Mouse (Mus musculus): Measurements from ENCODE around the gene Kazald1. TPM values are rescaled to one million over a fixed set of nuclear protein-coding genes. Genes with fewer than 3 reads are reported as not detected.

Gene Kazald1
- polyA plus RNA-seq, 1 experiment from 2014 or later = 20.4 TPM

- Histone ChIP-seq H3K9ac (peak overlapping the region; percentile 82), H3K4me1 (peaks cover 43% of the 10 kb centered on the region), H3K4me2 (replicated peaks) (peak overlapping the region; percentile 96), H3K4me3 (peak overlapping the region; percentile 64), H3K36me3 (no peaks in the 10 kb centered on the region), H3K27ac (peak overlapping the region; percentile 93), H3K27me3 (peaks cover 58% of the 10 kb centered on the region), H3K9me3 (no peaks in the 10 kb centered on the region)
- 9% methylated on average over 20 of the region's 20 CpGs for WGBS
- no peak for ATAC-seq (ENCODE audit: low FRiP score, low read depth)
Measured at GRCm38 (mm10) chr19:45073871-45074542, 1.0 kb upstream of the Kazald1 start.

- no peaks in the 10 kb centered on the region for H3K36me3 ChIP-seq
- peaks cover 58% of the 10 kb centered on the region for H3K4me1 ChIP-seq
- no peaks in the 10 kb centered on the region for H3K9me3 ChIP-seq
- peak overlapping the region; percentile 93 for H3K27ac ChIP-seq
- WGBS = under 1% methylated on average over 32 of the region's 32 CpGs
- peak overlapping the region; percentile 82 for H3K9ac ChIP-seq
- ATAC-seq (ENCODE audit: low FRiP score, low read depth) = peak; percentile 25
- peak overlapping the region; percentile 64 for H3K4me3 ChIP-seq
- H3K4me2 ChIP-seq (replicated peaks) = peak overlapping the region; percentile 96
- peaks cover 63% of the 10 kb centered on the region for H3K27me3 ChIP-seq
Measured at GRCm38 (mm10) chr19:45075323-45076035, 438 bp downstream of the Kazald1 start.

DNA sequence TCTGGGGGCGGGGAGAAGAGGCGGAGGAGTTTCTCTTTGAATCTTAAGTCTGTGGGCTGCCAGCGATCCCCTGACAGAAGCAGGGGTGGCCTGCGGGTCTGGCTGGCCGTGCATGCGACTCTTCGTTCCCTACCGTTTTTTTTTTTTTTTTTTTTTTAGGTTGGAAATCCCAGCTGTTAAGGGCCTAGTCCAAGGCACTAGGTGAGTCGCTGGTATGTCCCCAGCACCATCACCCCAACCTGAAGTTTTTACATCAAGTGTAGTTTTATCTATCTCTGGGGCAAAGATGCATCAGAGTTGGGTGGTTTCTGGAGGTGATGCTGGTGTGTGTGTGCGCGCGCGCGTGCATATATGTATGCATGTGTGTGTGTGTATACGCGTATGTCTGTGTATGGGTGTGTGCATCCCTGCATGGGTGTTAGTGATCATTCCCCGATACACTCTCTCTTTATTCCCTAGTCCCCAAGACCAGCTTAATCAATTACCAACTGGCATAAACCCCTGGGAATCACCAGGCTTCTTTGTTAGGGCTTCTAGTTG, 1.1 kb downstream of the Kazald1 start:
- H3K4me2 ChIP-seq (replicated peaks) = peak overlapping the region; percentile 96
- no peak for ATAC-seq (ENCODE audit: low FRiP score, low read depth)
- H3K9me3 ChIP-seq = no peaks in the 10 kb centered on the region
- H3K9ac ChIP-seq = peak overlapping the region; percentile 82
- peak overlapping the region; percentile 64 for H3K4me3 ChIP-seq
- peak overlapping the region; percentile 93; the same call in 1 of the 2 replicates for H3K27ac ChIP-seq
- 6% methylated on average over 17 of the region's 17 CpGs for WGBS
- H3K4me1 ChIP-seq = peaks cover 64% of the 10 kb centered on the region
- H3K36me3 ChIP-seq = no peaks in the 10 kb centered on the region
- peaks cover 64% of the 10 kb centered on the region for H3K27me3 ChIP-seq

DNA sequence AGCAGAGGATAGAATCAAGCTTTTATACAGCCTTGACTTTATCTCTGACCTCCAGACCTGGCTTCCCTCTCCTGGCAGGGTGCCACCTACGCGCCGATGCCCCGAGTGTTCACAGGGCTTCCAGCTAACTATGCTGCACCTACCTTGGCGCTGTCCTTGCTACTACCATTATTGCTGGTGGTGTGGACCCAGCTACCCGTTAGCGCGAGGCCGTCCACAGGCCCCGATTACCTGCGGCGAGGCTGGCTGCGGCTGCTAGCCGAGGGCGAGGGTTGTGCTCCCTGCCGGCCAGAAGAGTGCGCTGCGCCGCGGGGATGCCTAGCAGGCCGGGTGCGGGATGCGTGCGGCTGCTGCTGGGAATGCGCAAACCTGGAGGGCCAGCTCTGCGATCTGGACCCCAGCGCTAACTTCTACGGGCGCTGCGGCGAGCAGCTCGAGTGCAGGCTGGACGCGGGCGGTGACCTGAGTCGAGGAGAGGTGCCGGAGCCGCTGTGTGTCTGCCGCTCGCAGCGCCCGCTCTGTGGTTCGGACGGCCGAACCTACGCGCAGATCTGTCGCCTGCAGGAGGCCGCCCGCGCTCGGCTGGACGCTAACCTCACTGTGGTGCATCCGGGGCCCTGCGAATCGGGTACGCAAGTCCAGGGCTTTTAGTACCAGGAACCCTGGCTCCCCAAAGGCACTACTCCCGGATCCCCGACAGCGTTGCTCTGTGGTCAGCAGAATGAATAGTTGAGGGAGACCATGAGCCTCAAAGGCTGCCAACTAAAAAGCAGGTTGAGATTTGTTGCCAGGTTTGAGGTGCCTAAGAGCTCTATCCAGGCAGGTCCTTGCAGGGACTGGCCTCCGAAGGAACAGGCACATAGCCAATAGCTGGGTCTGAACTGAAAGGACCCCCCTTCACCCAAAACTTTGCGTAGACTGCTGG, 1.8 kb downstream of the Kazald1 start:
- Histone ChIP-seq H3K4me3 (peak overlapping the region; percentile 64), H3K36me3 (no peaks in the 10 kb centered on the region), H3K9ac (peak overlapping the region; percentile 82), H3K4me1 (peaks cover 67% of the 10 kb centered on the region), H3K27me3 (peaks cover 64% of the 10 kb centered on the region), H3K9me3 (no peaks in the 10 kb centered on the region), H3K4me2 (replicated peaks) (peak overlapping the region; percentile 96), H3K27ac (no peak overlapping the region; the same call in 1 of the 2 replicates)
- ATAC-seq (ENCODE audit: low FRiP score, low read depth) = no peak
- WGBS = under 1% methylated on average over 62 of the region's 62 CpGs

GRCm38 (mm10) chr19:45077742-45078645, 3.0 kb downstream of the Kazald1 start:
- H3K9me3 ChIP-seq = no peaks in the 10 kb centered on the region
- WGBS = 6% methylated on average over 20 of the region's 20 CpGs

DNA sequence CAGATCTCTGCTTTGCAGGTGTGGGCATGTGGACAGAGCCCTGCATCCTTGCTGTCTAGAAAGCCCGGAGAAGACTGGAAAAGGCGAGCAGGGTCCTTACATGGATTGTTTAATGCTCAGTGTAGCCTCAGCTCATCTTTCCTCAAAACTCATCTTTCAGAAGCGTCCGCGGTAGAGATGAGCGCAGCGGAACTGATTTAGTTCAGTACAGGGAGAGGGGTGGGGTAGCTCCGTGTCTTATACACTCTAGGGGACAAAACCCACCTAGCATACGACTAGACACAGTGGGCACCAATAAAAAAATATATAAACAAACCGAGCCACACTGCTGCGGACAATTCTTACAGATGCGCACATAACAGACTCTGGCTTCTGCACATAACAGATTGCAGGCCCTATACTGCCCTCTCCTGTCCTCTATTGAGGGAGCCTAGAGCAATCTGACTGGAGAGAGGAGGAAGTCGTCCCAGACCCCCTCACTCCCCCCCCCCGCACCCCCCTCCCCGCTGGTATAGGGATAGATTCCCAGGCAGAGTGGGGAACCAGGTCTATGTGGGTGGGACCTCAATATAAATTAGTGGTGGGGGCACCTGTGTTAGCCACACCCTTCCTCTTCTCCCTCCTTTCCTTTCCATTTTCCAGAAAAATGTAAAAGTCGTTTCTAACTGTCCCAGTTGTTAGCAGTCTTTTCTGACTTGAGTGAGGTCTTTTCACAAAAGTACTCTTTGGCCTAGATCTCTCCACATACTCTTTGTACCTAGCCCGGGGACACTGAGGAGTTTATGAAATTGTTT, 4.1 kb downstream of the Kazald1 start:
- no peaks in the 10 kb centered on the region for H3K9me3 ChIP-seq
- H3K36me3 ChIP-seq = no peaks in the 10 kb centered on the region
- peaks cover 85% of the 10 kb centered on the region for H3K27me3 ChIP-seq
- peaks cover 62% of the 10 kb centered on the region for H3K4me1 ChIP-seq
- 7% methylated on average over 17 of the region's 17 CpGs for WGBS
- no peak overlapping the region for H3K9ac ChIP-seq
- peak overlapping the region; percentile 38 for H3K4me3 ChIP-seq
- peak overlapping the region; percentile 96 for H3K4me2 ChIP-seq (replicated peaks)
- peak; percentile 29; the same call in 1 of the 2 replicates for ATAC-seq (ENCODE audit: low FRiP score, low read depth)
- H3K27ac ChIP-seq = peak overlapping the region; percentile 16; the same call in 1 of the 2 replicates

More at GRCm38 (mm10) chr19:45077742-45078645, 3.0 kb downstream of the Kazald1 start:
- no peak for ATAC-seq (ENCODE audit: low FRiP score, low read depth)
- H3K27ac ChIP-seq = no peak overlapping the region
- peak overlapping the region; percentile 64 for H3K4me3 ChIP-seq
- H3K9ac ChIP-seq = no peak overlapping the region
- H3K27me3 ChIP-seq = peaks cover 74% of the 10 kb centered on the region
- H3K36me3 ChIP-seq = no peaks in the 10 kb centered on the region
- H3K4me1 ChIP-seq = peaks cover 67% of the 10 kb centered on the region
- H3K4me2 ChIP-seq (replicated peaks) = peak overlapping the region; percentile 96

DNA sequence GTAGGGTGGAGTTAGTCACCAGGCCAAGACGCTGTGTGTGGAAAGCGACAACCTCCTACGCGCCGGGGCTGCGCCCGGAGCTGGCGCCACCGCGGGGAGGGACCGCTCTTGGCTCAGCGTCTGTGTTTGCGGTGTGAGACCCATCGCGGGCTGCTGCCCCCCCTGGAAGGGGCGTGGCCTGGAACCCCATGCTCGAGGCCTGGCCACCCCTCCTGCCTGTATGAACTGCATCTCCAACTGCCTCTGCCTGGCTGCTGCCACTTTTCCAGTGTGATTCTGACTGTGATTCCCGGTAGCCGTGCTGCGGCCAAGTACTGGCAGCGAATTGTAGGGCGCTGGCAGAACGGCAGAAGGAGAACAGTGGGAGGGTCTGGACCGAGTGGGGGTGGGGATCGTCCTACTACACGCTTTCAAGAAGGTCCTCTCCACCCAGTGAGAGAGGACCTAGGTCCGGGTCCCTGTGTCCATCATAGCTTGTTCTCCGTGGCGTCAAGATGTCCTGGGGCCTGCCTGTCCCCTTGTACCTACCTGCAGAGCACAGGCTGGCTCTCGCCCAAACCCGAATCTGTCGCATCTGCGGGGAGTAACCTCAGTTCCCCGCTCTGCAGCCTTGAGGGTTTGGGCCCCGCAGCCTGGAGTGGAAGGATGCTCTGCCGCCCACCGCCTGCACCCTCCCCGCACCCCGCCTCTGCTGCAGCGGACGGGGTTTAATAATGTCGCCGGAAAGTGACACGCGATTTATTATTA, 4.9 kb downstream of the Kazald1 start:
- peak overlapping the region; percentile 63 for H3K9ac ChIP-seq
- no peaks in the 10 kb centered on the region for H3K9me3 ChIP-seq
- ATAC-seq (ENCODE audit: low FRiP score, low read depth) = peak; percentile 38; the same call in 1 of the 2 replicates
- peaks cover 93% of the 10 kb centered on the region for H3K27me3 ChIP-seq
- H3K4me3 ChIP-seq = peak overlapping the region; percentile 38
- WGBS = under 1% methylated on average over 45 of the region's 45 CpGs
- no peaks in the 10 kb centered on the region for H3K36me3 ChIP-seq
- H3K4me1 ChIP-seq = peaks cover 62% of the 10 kb centered on the region
- peak overlapping the region; percentile 16; the same call in 1 of the 2 replicates for H3K27ac ChIP-seq
- peak overlapping the region; percentile 96 for H3K4me2 ChIP-seq (replicated peaks)

GRCm38 (mm10) chr19:45080711-45081110, 5.7 kb downstream of the Kazald1 start:
- Histone ChIP-seq H3K4me1 (peaks cover 57% of the 10 kb centered on the region), H3K4me3 (peak overlapping the region; percentile 38), H3K9ac (peak overlapping the region; percentile 63), H3K4me2 (replicated peaks) (peak overlapping the region; percentile 96), H3K27ac (no peak overlapping the region), H3K9me3 (no peaks in the 10 kb centered on the region), H3K36me3 (no peaks in the 10 kb centered on the region), H3K27me3 (peaks cover 99% of the 10 kb centered on the region)
- no peak for ATAC-seq (ENCODE audit: low FRiP score, low read depth)
- WGBS = 2% methylated on average over 17 of the region's 17 CpGs

DNA sequence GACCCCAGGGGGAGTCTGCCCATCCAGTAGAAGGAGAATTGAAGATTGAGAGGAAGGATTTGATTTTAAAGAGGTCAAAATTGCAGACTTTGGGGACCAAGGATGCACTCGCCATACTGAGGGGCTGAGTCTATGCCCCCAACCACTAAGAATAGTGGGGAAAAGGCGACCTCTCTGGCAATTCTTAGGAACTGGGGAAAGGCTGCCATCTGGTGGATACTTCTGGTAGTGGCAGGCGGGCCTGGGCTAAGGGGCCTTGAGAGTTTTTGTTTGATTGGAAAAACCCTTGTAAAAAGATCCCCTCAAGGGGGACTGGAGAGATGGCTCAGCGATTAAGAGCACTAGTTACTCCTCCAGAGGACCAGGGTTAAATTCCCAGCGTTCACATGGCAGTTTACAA, 6.2 kb downstream of the Kazald1 start:
- Histone ChIP-seq H3K4me3 (peak overlapping the region; percentile 38), H3K36me3 (no peaks in the 10 kb centered on the region), H3K9ac (no peak overlapping the region), H3K4me1 (peaks cover 52% of the 10 kb centered on the region), H3K27me3 (peaks cover 99% of the 10 kb centered on the region), H3K9me3 (no peaks in the 10 kb centered on the region), H3K27ac (no peak overlapping the region), H3K4me2 (replicated peaks) (peak overlapping the region; percentile 96)
- no peak for ATAC-seq (ENCODE audit: low FRiP score, low read depth)
- 2% methylated on average over 5 of the region's 5 CpGs for WGBS
